Mouse (Mus musculus) layer of hippocampus, adult 11-12 months (tissue): ENCODE data around the gene Ebi3.

Experiments
- DNase-seq: peaks from one replicate; pipeline ENCODE4 v3.0.0; 2022; ENCODE audit warnings: low spot score

Ebi3 gene

GRCm38 (mm10) chr17:56005415-56006061 lies 53.1 kb downstream of the Ebi3 start, which contains the start of the genes Stap2 and Mpnd:
Gene Stap2, minus strand, starts transcription at chr17:56005584.
Gene Mpnd, plus strand, starts transcription at chr17:56005711.
- DNase-seq = no peak
